Mouse (Mus musculus) layer of hippocampus, adult 9-10 months (tissue): Measurements from ENCODE around the gene Lgi2.

Experiments used
- DNase-seq: peaks from one replicate; pipeline ENCODE4 v3.0.0; 2022; ENCODE audit warnings: low spot score

Gene Lgi2

DNA sequence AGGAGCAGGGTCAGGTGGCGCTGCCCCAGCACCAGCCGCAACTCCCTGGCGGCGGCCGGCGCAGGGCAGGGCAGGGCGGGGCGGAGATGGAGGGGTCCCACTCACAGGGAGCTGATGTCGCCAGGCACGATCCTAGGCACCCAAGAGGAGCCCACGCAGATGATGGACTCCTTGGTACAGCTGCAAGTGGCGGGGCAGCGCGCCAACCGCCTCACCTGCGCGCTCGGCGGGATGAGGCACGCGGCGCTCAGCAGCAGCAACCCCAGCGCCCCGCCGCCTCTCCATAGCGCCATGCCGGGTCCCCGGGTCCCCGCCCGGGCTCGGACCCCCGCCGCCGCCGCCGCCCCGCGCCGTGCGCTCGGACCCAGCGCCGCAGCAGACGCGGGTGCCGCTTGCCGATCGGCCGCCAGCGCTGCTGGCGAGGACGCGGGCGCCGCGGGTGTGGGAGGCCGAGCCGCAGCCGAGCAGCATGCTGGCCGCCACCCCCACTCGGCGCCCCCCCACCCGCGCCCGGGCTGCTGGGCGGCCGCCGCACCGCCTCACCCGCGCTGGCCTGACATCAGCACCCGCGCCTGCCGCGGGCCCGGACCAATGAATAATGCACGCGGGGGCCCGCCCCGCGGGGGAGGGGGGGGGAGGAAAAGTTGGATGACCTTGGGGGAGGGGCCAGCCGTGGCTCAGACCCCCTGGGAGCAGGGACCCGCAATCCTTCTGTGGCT lies at the start of gene Lgi2:
Lgi2 (minus strand) TSS at position 650 of the 719 bp plus-strand sequence.
- DNase-seq, result no peak

DNA sequence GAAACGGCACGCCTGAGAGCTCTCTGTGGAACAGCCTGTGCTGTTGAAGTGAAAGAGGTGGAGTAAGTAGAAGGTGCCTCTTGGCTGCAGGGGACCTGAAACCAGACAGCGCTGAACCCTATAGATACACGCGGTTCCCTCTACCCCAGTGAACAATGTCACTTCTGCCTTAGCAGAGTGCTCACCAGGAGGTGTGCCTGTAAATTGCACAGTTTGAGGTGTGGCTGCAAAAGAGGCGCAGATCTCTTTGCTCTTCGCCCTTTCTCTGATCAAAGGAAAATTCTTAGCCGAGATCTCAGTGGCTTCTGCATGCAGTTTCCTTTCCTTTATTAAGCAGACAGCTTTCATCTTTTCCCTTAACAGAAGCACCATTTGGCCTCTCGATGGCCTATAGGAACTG lies 49.2 kb upstream of the Lgi2 start:
- no peak for DNase-seq

DNA sequence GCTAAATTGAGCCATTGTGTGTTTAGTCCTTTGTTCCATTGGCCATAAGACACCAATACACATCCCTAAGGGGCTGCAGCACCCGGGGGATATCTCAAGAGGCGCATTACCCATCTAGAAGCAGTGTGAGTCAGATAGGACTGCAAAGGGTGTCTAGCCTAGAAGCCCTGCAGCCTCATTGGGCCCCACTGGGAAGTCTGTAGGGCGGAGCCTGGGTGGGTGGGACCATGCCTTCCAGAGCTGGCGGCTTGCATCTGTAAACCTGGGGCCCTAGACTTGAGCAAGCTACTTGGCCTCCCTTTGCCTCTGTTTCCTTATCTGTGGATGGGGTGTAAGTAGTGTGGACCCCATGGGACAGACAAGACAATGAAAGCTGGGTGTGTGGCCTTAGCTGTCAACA lies 48.4 kb upstream of the Lgi2 start:
- no peak for DNase-seq

DNA sequence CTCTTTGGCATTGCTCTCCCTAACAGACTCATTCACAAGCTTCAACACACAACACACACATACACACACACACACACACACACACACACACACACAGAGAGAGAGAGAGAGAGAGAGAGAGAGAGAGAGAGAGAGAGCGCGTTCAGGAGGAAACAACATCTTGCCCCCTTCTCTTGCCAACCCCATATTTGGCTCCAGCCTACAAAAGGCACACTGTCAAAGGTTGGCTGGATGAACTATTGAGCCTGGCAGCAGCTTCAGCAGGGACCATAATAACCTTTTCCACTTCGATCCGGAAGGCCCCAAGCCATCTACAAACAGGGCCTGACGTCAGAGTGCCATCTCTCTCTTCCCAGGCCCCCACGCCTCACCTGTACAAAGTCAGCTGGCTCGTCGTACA lies 46.5 kb upstream of the Lgi2 start:
- no peak for DNase-seq

DNA sequence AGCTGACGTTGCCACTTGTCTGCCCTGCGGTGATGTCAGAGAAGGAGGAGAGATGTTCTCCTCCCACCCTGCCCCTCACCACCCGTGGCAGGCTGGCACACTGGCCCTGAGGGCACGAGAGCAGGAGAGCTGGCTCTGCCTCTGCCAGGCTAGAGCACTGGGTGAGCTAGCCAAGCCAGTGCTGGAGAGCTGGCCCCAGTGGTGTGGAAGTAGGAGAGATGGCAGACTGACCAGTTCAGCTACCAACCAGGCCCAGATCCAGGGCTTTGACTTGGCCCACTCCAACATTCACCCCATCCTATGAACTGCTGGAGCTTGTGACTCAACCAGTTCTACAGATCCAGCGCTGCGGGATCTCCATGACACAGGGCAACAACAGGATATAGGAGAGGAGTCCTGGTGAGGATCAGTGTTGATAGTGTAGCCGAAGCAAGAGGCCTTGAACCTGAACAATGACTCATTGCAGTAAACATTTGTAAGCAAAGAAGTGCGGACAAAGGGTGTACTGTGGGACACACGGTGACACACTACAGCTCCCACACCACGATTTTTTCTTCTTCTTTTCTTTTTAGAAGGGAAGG lies 45.1 kb upstream of the Lgi2 start:
- DNase-seq, result no peak

DNA sequence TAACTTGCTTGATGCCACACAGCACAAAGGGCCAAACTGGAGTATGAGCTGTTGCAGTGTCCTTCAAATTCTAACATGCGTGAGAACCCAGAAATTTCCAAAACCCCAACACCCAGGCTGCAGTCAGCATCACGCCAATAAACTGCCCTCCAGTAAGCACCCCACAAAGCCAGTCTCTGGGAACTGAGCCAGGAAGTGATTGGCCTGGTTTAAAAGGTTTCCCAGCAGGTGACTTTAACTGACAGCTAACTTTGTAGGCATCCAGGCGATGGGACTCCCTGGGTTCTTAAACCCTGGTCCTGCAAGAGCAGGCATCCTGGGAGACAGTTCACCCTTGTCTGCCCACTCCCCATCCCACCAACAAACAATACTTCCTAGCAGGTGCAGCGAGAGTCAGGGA lies 44.0 kb upstream of the Lgi2 start:
- DNase-seq, result no peak

DNA sequence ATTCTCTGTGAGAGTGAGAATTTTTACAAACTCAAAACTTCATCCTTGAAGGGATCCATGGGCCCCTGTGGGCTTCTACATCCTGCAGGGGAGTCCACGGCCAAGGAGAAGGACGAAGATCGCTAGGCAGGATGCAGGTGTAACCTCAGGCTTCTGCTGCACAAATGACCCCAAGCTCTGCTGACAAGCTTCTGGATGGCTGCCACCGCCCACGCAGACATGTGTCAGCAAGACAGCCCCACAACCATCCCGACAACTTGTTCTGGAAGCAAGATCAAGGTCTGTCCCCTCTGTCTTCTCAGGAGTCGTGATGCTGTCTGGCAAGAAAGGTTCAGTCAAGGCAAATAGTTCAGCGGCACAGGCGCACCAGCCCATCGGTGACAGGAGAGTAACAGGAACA lies 43.4 kb upstream of the Lgi2 start:
- no peak for DNase-seq

DNA sequence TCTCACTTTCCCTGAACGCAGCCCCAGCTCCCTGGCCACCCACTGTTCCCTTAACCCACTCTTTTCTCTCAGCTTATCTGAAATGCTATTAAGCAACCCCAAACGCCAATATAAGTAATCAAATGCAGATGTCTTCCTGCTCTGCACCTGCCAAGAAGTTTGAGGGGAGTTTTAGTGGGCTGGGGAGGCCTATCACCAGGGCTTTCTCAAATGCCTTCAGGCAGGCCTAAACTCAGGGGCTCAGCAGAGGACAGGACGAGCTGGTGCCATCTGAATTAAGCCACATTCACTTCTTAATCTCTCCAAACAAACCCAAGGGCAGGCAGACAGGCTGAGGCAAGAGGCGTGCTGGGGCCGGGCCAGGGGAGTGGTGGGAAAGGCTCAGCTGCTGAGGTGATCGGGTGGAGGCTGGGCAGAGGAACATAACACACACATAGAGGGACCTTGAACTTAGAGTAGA lies 38.4 kb upstream of the Lgi2 start:
- DNase-seq, result no peak

DNA sequence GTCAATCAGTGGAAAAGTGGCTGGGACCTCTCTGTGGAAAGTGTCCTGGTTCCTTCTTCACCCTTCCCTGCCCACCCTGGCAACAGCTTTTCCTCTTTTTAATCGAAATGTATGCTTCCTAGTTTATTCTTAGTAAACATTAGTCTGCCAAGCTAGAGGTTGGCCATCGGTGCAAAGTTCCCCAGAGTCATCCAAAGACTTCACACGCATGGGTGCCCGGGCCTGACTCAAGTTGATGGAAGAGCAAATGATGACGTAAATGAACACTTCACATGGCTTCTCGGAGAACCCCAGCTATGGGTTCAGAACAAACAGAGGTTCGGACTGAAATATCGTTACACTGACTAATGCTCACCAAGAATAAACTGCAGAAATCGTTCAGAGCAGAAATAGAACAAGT lies 24.4 kb upstream of the Lgi2 start:
- DNase-seq, result no peak

DNA sequence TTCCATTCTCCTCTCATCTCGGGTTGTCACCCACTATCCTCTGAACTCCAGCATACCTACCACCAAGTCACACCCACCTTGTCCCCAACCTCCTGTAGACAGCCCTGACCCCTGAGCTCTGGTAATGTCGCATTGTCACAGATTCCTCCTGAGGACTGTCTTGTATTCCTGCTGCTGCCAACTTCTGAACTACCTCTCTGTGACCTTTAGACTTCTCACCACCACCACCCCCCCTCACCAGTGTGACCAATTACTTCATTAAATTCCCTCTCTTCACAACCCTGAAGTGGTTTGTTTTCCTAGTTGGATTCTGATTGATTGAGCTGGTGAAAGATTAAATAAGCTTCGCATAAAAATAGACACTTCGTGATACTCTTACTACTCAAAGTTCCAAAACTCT lies 22.4 kb upstream of the Lgi2 start:
- DNase-seq, result no peak

DNA sequence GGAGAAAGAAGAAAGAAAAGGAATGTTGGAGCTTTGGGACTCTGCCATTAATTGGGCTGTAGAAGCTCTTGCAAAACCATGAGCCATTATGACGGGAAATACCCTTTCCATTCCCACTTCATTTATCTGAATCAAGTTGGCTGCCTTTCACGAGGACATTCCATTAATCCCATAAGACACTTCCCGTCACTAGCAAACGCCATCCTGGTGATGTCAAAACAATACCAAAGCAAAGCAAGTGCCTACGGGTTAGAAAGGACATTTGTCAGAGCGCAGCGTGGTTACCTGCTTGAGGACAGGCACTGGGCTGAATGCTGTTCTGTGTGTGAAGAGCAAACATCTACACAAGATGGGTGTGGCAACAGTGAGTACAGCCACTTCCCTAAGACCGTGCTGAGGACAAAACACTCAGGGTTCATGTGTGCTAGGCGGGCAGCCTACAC lies 21.1 kb upstream of the Lgi2 start:
- DNase-seq, result no peak

DNA sequence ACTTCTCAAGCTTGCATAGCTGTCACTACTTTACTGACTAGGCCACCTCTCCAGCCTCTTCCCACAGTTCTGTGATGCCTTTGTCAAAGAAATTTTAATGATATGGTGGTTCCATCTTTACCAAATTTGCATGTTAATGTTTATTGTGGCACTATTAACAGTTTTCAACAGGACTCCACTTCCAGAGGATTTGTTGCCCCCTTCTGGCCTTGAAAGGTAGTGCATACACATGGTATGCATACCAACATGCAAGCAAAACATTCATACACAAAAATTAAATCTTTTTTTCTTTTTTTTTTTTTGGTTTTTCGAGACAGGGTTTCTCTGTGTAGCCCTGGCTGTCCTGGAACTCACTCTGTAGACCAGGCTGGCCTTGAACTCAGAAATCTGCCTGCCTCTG lies 6.3 kb upstream of the Lgi2 start:
- DNase-seq, result no peak

DNA sequence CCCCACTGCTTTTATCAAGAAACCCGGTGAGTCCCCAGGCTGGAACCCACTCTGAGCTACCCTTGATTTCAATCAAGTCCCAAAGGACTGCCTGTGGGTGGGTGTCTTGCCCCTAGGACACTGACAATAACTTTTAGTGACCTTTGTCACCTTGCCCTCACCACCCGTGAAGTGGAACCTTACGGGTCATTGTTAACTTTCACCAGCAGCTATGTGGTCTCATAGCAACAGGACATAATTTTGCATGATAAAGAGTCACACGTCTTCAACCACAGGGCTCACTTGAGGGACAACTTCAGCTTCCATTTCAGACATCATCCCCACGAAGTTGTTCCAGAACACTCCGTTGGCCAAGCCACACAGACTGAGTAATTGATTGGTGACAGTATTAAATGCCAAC lies 4.5 kb upstream of the Lgi2 start:
- DNase-seq, result no peak

DNA sequence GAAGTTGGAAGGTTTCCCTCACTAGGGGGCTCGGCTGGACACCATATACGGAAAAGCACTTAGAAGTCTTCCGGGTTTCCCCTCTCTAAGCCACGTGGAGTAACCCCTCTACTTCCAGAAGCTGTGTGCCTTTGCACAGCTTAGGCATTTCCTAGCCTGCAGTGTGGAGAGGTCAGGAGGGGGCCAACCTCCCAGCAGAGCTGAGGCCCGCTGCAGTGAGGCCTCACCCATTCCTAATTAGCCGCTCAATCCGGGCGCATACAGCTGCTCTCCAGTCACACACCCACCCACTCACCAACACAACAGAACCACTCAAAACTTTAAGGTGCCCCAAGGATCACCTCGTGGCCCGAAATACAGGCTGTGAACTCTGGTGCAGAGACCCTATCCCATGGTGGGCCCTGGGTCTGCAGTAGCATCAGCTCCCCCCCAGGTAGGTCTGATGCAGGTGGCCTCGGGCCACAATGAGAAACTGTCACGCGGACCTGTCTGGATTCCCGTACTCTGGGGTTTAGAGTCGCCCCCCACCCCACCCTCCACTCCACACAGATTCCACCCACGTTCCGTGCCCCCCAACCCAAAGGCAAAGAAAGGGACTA lies 949 bp downstream of the Lgi2 start:
- DNase-seq, result no peak

DNA sequence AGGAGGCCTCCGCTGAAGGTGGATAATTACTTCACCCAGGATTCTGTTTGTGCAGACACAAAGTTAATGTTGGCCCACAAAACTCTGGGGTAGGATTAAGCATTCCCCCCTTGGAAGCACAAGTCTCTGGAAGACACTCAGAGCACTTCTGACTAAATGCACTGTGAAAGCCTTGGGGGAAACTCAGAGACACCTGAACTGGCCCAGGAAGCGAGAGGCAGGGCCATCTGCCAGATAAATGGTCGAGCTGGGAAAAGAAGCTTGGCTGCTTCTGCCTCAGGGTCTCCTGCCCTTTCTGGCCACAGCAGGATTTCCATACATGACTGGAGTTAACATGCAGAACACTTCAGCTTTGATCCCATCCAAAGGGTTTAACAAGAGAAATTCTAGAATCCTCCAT lies 1.9 kb downstream of the Lgi2 start:
- DNase-seq, result no peak

DNA sequence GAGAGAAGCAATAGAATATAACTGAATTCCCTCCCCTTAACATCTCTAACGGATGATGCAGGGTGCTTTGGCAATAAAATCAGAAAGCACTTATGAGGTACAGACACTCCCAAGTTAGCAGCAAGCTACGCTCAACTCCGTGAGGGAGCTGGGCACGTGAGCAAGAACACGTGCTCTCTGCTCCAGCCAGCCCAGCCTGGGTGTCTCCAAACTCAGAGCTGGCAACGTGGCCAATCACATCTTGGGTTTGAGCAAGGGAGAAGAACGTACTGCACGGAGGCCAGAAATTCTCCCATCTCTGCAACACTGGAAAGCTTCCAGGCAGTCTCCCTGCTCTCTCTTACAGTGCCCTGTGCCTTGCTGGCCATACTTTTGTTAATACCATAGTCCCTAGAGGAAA lies 6.0 kb downstream of the Lgi2 start:
- DNase-seq, result no peak

DNA sequence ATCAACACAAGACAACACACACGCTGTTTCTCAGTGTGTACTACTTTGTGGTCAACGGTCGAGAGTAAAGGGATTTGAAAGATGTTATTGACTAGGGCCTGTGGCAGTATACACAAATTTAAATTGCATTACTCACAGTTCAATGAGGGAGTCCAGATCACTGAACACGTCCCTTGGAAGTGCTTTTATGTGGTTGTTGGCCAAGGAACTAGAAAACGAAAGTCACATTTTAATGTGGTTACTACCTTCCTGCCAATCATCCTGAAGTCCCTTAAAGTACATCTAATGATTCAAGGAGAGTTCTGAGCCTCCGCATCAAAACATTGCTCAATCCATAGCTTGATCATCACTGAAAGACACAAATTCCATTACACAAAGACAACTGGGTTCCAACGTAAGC lies 10.7 kb downstream of the Lgi2 start:
- no peak for DNase-seq

DNA sequence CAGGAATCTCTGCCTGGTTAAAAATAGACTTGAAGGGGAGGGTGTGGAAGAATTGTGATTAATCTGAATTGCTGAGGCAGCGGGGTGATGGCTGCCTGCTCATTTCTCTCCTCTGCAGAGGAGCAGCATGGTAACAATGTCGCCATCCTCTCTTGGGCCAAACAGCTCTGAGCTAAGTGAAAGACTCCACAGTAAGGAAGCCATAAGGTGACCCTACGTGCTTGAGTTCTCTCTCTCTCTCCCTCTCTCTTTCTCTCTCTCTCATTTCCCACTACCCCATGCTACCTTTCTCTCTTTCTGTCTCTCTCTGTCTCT lies 15.0 kb downstream of the Lgi2 start:
- no peak for DNase-seq

DNA sequence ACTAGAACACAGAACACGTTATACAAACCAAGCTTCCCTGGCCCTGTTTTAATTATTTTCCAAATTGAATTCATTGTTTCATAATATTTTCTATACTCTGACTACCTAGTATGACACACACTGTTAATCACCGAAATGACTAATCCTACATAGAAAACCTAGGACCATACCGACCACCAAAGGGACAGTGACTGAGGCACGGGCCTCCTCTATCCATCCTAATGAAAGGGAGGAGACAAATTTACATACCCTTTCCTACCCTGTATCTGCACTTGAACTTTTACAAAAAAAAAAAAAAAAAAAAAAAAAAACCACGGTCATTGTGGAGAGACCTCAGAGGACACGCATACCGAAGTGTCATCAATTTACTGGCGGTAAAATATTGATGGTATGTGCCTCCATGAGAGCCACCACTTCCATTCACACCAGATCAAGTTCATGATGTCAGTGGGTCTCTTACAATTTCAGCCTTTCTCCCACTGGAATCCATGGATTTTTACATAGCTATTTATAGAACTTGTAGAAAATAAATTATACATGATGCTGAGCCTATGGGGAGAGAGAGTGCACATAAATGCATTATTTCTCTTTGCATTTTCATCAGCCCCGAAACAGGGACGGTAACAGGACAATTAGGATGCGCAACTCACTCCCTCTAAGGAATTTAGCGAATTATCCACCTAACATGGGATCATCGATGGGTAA lies 15.5 kb downstream of the Lgi2 start:
- DNase-seq, result no peak

DNA sequence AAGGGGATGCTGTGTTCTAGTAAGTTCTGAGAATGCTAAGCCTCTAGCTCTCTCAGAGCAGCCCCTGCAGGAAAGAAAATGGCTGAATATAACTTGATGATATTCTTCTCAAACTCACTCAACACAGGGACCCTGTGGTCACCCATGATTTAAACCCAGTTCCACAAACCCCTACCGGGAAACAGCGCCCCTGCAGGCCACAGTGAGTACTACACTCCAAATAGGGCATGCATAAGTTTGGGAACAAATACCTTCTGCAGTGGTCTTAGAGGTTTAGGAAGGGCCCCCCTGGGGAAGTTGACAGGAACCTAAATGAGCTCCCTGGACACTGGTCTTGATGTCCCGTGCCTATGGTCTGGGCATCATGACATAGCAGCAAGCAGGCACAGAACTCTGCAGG lies 19.3 kb downstream of the Lgi2 start:
- DNase-seq, result no peak

DNA sequence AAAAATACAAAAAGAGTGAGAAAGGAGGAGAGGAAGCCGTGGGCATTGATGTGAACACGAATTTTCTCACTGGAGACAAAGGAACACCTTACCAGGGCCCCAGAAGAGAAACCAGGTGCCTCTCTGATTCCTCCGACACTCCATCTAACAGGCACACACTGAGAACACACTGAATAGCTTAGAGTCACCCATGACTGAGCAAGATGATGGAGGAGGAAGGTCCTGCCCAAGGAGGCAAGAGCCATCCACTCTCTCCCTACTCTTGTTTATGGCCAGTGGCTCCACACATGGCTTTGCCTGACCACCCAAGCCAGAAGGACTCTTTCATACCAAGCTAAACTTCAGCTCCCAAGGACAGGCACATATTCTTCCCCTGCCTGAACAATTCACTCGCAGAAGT lies 22.5 kb downstream of the Lgi2 start:
- DNase-seq, result no peak

DNA sequence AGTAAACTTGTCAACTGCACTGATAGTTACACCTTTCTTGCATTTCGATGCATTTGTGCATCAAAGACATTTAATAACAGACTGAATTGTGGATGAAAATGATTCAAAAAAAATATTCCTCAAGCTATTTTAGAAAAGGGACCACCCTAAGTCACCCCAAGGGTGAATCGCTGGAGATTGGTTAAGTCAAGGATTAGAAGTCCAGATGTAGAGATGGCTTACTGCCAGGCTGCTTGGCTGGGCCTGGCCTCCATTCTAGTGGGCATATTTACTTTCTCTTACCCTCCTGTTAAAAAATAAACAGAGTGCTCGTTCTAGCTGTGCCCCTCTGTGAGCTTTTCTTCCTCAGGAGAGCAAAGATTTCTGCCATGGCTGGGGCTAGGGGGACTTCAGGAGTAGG lies 26.1 kb downstream of the Lgi2 start:
- no peak for DNase-seq

DNA sequence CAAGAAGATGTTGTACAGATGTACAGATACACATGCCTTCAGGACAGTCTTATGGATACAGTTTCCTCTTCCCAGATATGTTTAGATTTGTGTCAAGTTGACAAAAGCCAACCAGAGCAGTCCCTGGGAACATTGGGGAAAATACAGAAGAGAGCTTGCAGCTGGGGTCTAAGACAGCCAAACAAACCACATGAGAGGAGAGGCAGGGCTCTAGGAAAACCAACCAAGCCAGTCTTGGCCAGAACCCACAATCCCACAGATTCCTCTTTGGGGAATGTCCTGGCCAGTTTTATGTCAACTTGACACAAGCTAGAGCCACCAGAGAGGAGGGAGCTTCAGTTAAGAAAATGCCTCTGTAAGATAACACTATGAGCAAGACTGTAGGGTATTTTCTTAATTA lies 26.8 kb downstream of the Lgi2 start:
- no peak for DNase-seq
